Mouse (Mus musculus) kidney, adult 11 months (tissue): ENCODE data around the gene Tbl1x.
A peak's percentile ranks its signal among the peaks of the same experiment; 100 is the strongest.

ENCODE experiments used
- DNase-seq: peaks from one replicate; pipeline ENCODE4 v3.0.0; 2022

The Tbl1x gene

DNA sequence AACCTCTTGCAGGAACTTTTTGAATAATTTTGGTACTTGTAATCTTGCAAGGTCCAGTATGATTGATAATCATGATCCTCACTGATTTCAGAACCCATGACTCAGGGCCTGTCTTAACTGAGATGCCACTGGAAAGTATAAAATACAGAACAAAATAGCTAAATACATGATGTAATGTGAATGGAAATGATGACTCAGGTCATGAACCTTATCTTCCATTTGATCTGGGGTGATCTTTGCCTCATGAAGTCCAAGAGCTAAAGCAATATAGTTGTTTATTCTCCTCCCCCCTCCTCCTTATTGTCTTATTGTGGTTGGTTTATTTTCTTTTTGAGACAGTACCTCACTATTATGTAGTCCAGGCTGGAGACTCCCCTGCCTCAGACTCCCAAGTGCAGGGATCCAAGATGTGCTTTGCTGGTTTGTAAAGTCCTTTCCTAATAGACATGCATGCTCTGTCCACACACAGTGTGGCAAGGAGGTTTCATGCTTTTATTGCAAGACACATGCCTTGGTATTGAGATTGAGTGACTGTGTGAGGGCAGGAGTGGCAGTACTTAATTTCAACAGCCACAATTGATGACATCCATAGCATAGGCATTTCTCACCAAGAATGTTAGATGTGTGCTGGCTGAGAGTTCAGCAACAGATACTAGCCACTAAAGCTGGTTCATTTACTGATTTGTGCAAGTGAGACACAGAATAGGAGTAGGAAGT, 34.7 kb downstream of the Tbl1x start:
- no peak for DNase-seq

DNA sequence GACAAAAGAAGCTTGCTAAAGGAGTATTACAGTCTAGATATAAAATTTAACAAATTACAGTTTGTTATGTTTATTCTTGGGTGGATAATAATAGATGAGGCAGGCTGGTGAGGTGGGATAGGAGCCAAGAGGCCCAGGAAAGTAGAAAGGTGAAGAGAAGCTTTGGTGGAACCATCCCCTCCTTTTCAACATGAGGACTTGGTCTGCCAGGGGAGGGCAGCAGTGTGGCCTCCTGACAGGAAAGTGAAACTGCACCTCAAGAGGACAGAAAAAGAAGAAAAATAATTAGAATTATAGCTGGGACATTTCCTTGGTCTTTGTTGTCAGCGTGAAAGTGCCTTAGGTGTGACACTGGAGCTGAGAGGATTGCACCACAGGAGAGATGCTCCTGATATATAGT, 35.6 kb downstream of the Tbl1x start:
- no peak for DNase-seq

- DNase-seq = no peak
Measured at GRCm38 (mm10) chrX:77548951-77549350, 38.1 kb downstream of the Tbl1x start.

- DNase-seq = no peak
Measured at GRCm38 (mm10) chrX:77550388-77550787, 39.6 kb downstream of the Tbl1x start.

DNA sequence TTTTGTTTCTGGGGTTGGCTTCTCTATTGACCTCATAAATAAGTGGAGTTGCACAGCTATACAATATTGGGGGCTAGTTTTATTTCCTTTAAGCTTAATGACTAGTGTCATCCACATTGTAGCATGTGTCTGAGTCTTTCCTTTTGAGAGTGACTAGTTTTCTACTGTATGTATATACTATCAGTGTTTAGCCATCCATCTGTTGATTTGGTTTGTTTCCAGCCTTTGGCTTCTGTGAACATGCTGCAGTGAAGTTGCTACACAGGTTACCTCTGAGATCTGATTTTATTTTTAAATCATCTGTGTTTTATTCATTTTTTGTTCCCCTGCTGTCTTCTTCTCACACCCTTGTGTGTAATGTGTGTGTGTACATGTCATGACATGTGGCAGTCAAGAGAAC, 40.5 kb downstream of the Tbl1x start:
- no peak for DNase-seq

DNA sequence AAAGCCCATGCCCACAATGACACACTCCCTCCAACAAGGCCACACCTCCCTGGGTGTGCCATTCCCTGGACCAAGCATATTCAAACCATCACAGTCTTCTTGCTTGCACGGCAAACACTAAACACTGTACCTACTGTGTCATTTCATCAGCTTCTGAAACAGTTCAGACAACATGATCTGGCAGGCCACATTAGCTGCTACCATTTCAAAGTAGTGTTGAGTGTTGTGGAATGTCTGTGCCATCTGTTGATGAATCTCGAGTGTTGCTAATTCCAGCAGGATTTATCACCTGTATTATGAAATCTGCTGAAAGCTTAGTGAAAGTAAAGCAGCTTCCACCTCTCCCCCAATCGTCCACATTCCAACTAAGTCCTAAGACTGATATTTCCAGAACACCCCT, 41.3 kb downstream of the Tbl1x start:
- no peak for DNase-seq

GRCm38 (mm10) chrX:77555985-77556384, 45.2 kb downstream of the Tbl1x start:
- no peak for DNase-seq

DNA sequence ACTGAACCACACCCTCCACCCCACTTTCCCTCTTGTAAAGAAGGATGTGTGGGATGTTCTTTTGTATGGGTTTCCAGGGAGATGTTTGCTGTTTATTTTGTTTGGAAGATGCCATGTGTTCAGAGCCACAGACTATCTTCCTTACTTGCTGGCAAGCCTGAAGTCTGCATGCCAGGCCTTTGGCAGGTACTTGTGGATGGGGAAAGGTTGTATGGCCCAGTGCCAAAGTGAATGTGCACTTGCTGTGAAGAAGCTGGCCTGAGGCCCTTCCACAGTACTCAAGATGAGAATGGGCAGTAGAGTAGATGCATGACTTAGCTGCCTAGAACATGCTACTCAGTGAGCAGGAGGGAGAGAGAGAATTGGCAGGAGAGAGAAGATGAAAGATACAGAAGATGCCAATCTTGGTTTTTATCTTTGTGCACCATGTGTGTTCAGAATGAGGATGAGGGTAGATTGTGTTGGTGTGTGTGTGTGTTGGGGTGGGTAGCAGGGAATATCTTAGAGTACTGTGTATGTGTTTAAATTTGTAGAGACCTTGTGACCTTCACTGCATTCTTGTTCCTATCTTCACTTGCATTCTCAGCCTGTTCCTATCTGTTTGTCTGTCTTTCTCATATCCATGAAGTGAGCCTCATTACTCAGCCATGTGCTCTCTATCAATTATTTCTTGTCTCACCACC, 48.5 kb downstream of the Tbl1x start:
- peak; percentile 75 for DNase-seq

- DNase-seq = no peak
Measured at GRCm38 (mm10) chrX:77563616-77564015, 52.8 kb downstream of the Tbl1x start.

GRCm38 (mm10) chrX:77566739-77567138, 55.9 kb downstream of the Tbl1x start:
- no peak for DNase-seq

DNA sequence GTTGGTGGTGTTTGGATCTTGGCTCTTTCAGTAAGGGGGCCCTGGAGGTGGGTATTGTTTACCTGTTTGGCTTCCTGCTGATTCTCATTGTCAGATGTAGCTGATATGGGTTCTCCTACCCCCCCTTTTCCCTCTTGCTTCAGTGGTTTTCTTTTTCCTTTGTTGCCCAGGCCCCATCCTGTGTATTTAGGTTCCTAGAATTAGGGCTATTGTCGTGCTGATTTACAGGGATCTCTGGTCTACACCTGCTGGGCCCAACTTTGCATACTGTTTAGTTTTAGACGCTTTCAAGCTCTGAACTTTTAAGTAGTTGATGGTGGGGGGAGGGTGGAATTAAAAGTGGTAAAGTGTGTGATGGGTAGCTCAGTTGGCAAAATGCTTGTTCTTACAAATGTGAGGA, 57.2 kb downstream of the Tbl1x start:
- DNase-seq = no peak

GRCm38 (mm10) chrX:77573743-77574142, 62.9 kb downstream of the Tbl1x start:
- no peak for DNase-seq

GRCm38 (mm10) chrX:77577108-77577507, 66.3 kb downstream of the Tbl1x start:
- DNase-seq = no peak

DNA sequence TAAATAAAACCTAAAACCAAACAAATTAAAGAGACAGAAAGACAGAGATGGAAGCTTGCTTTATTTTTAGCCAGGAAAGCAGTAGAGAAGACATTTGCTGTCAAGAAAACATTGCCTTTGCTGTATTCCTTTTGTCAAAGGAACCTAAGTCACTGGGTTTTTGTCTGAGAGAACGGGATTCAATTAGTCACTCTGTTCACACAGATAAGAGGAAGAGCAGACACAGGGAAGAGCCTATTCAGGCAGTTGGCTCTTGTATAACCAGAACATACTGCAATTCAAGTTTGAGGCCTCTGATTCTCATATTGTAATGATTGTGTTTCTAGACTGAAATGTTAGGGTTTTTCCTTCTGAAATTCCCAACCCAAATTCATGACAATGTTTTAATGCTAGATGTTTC, 67.4 kb downstream of the Tbl1x start:
- no peak for DNase-seq

DNA sequence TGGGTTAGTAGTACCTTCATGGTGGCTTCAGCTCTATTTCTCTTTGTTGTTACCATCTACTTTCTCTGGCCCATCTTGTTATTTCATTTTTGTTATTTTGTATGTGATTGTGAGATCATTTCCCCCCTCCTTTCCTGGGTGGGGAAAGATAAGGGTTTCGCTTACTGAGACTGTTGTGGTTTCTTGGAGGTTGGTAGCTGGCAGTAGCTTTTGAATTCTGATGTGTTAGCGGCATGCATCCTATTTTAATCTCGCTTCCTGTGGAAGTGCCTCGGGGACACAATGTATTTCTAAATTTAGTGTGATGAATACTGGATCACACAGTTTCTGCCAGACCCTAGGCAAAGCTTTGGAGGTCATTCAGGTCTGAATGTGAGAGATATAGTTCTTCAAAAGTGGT, 69.2 kb downstream of the Tbl1x start:
- no peak for DNase-seq

DNA sequence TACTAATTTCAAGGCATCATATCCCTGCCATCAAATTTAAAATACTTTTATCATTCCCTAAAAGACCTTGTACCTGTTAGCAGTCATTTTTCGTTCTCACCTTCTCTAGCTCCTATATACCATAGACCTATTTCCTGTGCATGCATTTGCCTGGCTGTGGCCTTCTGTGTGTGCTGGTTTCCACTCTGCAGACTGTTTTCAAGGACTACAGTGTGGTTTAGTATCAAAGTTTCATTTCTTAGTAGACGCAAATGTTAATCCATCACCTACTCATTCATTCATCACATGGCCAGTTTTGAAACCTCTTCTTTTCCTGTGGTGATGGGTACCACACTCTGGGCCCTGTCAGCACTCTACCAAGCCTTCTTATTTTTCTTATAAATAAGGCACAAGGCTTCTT, 75.2 kb downstream of the Tbl1x start:
- no peak for DNase-seq

DNA sequence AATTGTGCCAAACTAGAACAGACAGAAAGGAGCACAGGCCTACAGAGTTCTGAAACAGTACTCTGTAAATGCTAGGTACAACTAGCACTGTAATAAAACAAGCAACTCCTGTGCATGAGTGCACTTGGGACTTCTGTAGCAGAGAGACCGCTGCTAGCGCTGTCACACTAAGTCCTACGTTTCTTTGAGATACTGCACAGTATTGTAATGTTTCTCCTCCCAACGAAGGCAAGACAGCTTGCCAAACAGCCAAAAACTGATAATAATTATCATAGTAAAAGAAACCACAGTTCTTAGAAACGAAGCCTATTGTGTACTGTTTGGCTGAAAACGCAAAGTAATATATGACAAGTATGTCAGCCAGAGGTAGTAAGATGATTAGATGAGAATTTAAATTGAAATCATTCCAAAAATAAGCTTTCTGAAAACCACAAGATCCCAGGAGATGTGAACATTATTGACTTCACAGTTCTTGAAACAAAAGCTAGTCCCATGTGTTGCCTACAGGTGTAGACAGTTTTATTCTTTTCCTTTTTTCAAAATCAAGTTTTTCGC, 83.9 kb downstream of the Tbl1x start:
- DNase-seq = no peak

DNA sequence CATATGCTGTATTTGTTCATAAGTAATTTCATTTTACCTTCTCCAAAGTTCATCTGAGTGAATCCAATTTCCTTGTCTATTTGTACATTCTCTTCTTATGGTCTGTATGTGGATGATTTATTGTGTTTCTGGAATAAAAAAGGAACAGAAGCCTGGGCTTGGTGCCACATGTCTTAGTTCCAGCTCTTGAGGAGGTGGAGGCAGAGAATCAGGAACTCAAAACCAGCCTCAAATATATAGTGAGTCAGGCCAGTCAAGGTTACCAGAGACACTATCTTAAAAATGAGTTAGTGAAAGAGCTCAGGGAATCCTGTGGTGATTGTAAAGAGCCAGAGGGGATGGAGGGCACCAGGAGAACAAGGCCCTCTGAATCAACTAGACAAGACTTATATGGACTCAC, 86.9 kb downstream of the Tbl1x start:
- DNase-seq = no peak

- no peak for DNase-seq
Measured at GRCm38 (mm10) chrX:77598736-77599135, 87.9 kb downstream of the Tbl1x start.

DNA sequence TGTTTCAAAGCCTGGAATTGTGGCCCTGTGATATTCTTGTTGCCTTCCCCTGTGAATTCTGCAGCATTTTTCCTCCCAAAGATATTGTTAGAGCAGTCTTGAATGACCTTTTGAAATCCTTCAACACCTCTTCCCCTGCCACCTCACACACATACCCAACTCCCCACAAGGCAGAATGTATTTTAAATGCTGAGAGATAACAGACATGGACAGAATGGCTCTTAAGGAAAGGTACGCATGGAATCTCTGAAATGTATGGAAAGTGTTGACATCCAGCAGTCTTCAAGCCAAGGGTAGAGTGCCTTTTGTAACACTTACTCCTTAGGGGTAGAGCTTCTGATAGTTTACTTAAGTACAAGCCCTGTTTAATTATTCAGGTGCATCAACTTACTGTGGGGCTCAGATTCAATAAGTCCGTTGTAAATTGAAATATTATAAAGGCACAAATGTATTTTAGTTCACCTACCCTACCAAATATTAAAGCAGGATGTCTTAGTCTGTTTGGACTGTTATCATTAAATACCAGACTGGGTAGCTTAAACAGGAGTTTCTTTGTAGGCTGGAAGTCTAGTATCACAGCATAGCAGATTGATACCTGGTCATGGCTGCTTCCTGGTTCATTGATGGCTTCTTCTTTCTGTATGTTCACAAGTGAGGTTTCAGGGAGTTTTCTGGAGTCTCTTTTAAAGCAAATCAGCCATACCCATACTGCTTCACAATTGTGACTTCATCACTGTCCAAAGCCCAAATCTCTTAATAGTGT, 92.9 kb downstream of the Tbl1x start:
- no peak for DNase-seq

- no peak for DNase-seq
Measured at GRCm38 (mm10) chrX:77607488-77607887, 96.7 kb downstream of the Tbl1x start.

GRCm38 (mm10) chrX:77608947-77609703, 98.3 kb downstream of the Tbl1x start:
- DNase-seq = no peak

GRCm38 (mm10) chrX:77611938-77612337, 101.1 kb downstream of the Tbl1x start:
- no peak for DNase-seq
